Mouse (Mus musculus) hindbrain, embryonic 13.5 days (tissue): ENCODE measurements around the gene Timm9. TPM values are rescaled to one million over a fixed set of nuclear protein-coding genes. Genes with fewer than 3 reads are reported as not detected.
"Not testable (repeated sequence)": the region's sequence is repeated elsewhere in the genome, so short reads cannot be mapped to it uniquely, and the experiment has no call there.

Experiments
- ATAC-seq: fragments of 200-750 bp; cut with Nextera tagmentation; 2 replicates; pipeline ENCODE4 v1.8.0; 2017; ENCODE audit warnings: moderate TSS enrichment; ENCODE audit not compliant: low FRiP score
- H3K27ac ChIP-seq: fragments of 300-500 bp; sonication (generic); 2 replicates; pipeline ENCODE4 v1.5.1; 2015; ENCODE audit warnings: inconsistent platforms, mild to moderate bottlenecking, moderate library complexity
- H3K27me3 ChIP-seq: fragments of 300-500 bp; sonication (generic); 2 replicates; pipeline ENCODE4 v1.6.1; 2015; ENCODE audit warnings: mild to moderate bottlenecking, inconsistent platforms
- H3K36me3 ChIP-seq: fragments of 300-500 bp; sonication (generic); 2 replicates; pipeline ENCODE4 v1.6.1; 2015; ENCODE audit warnings: mild to moderate bottlenecking, inconsistent platforms
- H3K4me1 ChIP-seq: fragments of 300-500 bp; sonication (generic); replicated peaks from 2 replicates; pipeline ENCODE4 v1.6.1; 2015; ENCODE audit warnings: inconsistent platforms
- H3K4me2 ChIP-seq: fragments of 300-500 bp; sonication (generic); 2 replicates; pipeline ENCODE4 v1.6.1; 2015; ENCODE audit warnings: inconsistent platforms, mild to moderate bottlenecking, moderate library complexity
- H3K4me3 ChIP-seq: fragments of 300-500 bp; sonication (generic); 2 replicates; pipeline ENCODE4 v1.5.1; 2015; ENCODE audit warnings: mild to moderate bottlenecking, inconsistent platforms
- H3K9ac ChIP-seq: fragments of 300-500 bp; sonication (generic); 2 replicates; pipeline ENCODE4 v1.6.1; 2015; ENCODE audit warnings: mild to moderate bottlenecking, inconsistent platforms
- H3K9me3 ChIP-seq: fragments of 300-500 bp; sonication (generic); 2 replicates; pipeline ENCODE4 v1.6.1; 2016; ENCODE audit warnings: inconsistent platforms
- WGBS: fragments of 180-500 bp; shearing (Covaris S2); methylation state at CpG from one replicate; pipeline ENCODE4 v1.1.7; 2015; 5-methylcytosine and 5-hydroxymethylcytosine counted together
- polyA plus RNA-seq: library from polyadenylated mRNA; unstranded; fragments of >200 nt; fragmentation: Nextera tagmentation; extraction: Ambion mirVana; gene quantifications from 2 replicates; pipeline ENCODE4 v1.2.1, GENCODE M21; 2015

The Timm9 gene
- polyA plus RNA-seq, 1 experiment from 2014 or later, result 93.2 TPM

GRCm38 (mm10) chr12:71139258-71139828, 2.9 kb upstream of the Timm9 start:
- Histone ChIP-seq H3K36me3 (peaks cover 42% of the 10 kb centered on the region), H3K4me3 (no peak overlapping the region), H3K9me3 (no peaks in the 10 kb centered on the region), H3K4me2 (peak overlapping the region; percentile 89), H3K27ac (no peak overlapping the region), H3K4me1 (peaks cover 38% of the 10 kb centered on the region), H3K27me3 (no peaks in the 10 kb centered on the region), H3K9ac (no peak overlapping the region)
- ATAC-seq, result no peak
- WGBS, result 79% methylated on average over 5 of the region's 5 CpGs

GRCm38 (mm10) chr12:71137686-71138085, 1.2 kb upstream of the Timm9 start:
- Histone ChIP-seq H3K4me2 (peak overlapping the region; percentile 89), H3K9me3 (no peaks in the 10 kb centered on the region), H3K4me3 (peak overlapping the region; percentile 99), H3K27me3 (no peaks in the 10 kb centered on the region), H3K27ac (no peak overlapping the region), H3K9ac (peak overlapping the region; percentile 94), H3K4me1 (peaks cover 38% of the 10 kb centered on the region), H3K36me3 (peaks cover 33% of the 10 kb centered on the region)
- WGBS, result 9% methylated on average over 11 of the region's 11 CpGs
- ATAC-seq, result no peak

- peak; percentile 87 for ATAC-seq
- peak overlapping the region; percentile 94 for H3K9ac ChIP-seq
- H3K27me3 ChIP-seq, result no peaks in the 10 kb centered on the region
- under 1% methylated on average over 30 of the region's 30 CpGs for WGBS
- H3K4me2 ChIP-seq, result peak overlapping the region; percentile 89
- H3K27ac ChIP-seq, result peak overlapping the region; percentile 86
- H3K36me3 ChIP-seq, result peaks cover 31% of the 10 kb centered on the region
- no peaks in the 10 kb centered on the region for H3K9me3 ChIP-seq
- H3K4me3 ChIP-seq, result peak overlapping the region; percentile 99
- H3K4me1 ChIP-seq, result peaks cover 38% of the 10 kb centered on the region
These were observed 549 bp upstream of the Timm9 start for GRCm38 (mm10) chr12:71136974-71137491.

- Histone ChIP-seq H3K4me1 (peaks cover 38% of the 10 kb centered on the region), H3K4me2 (peak overlapping the region; percentile 89), H3K9ac (peak overlapping the region; percentile 58; the same call in 1 of the 2 replicates), H3K27ac (no peak overlapping the region), H3K4me3 (peak overlapping the region; percentile 99), H3K36me3 (peaks cover 29% of the 10 kb centered on the region), H3K27me3 (no peaks in the 10 kb centered on the region), H3K9me3 (no peaks in the 10 kb centered on the region)
- no peak for ATAC-seq
- WGBS, result 38% methylated on average over 5 of the region's 5 CpGs
These were observed 903 bp downstream of the Timm9 start for GRCm38 (mm10) chr12:71135581-71135980.

- no peaks in the 10 kb centered on the region for H3K9me3 ChIP-seq
- H3K36me3 ChIP-seq, result peaks cover 31% of the 10 kb centered on the region
- H3K4me2 ChIP-seq, result no peak overlapping the region
- H3K4me1 ChIP-seq, result no peaks in the 10 kb centered on the region
- H3K27ac ChIP-seq, result no peak overlapping the region
- no peak overlapping the region for H3K4me3 ChIP-seq
- H3K27me3 ChIP-seq, result no peaks in the 10 kb centered on the region
- H3K9ac ChIP-seq, result no peak overlapping the region
- 91% methylated on average over 9 of the region's 9 CpGs for WGBS
- no peak for ATAC-seq
These were observed 13.2 kb downstream of the Timm9 start for GRCm38 (mm10) chr12:71123286-71123685.

GRCm38 (mm10) chr12:71122731-71123130, 13.8 kb downstream of the Timm9 start:
- Histone ChIP-seq H3K27ac (no peak overlapping the region), H3K9me3 (no peaks in the 10 kb centered on the region), H3K4me2 (no peak overlapping the region), H3K4me3 (no peak overlapping the region), H3K9ac (no peak overlapping the region), H3K27me3 (no peaks in the 10 kb centered on the region), H3K36me3 (peaks cover 31% of the 10 kb centered on the region), H3K4me1 (no peaks in the 10 kb centered on the region)
- 93% methylated on average over 10 of the region's 10 CpGs for WGBS
- no peak for ATAC-seq

- no peak for ATAC-seq
- 77% methylated on average over 5 of the region's 5 CpGs for WGBS
- Histone ChIP-seq H3K9ac (no peak overlapping the region), H3K9me3 (no peaks in the 10 kb centered on the region), H3K4me1 (peaks cover 9% of the 10 kb centered on the region), H3K4me2 (no peak overlapping the region), H3K27ac (no peak overlapping the region), H3K4me3 (no peak overlapping the region), H3K27me3 (peaks cover 5% of the 10 kb centered on the region; the same call in 1 of the 2 replicates), H3K36me3 (no peaks in the 10 kb centered on the region)
These were observed 20.1 kb downstream of the Timm9 start for GRCm38 (mm10) chr12:71116411-71116810.

- H3K4me1 ChIP-seq, result peaks cover 12% of the 10 kb centered on the region
- no peaks in the 10 kb centered on the region for H3K9me3 ChIP-seq
- H3K36me3 ChIP-seq, result no peaks in the 10 kb centered on the region
- peak overlapping the region; percentile 22 for H3K4me2 ChIP-seq
- 34% methylated on average over 12 of the region's 12 CpGs for WGBS
- no peak overlapping the region for H3K9ac ChIP-seq
- H3K4me3 ChIP-seq, result no peak overlapping the region
- ATAC-seq, result no peak
- H3K27ac ChIP-seq, result no peak overlapping the region
- peaks cover 7% of the 10 kb centered on the region; the same call in 1 of the 2 replicates for H3K27me3 ChIP-seq
These were observed 22.7 kb downstream of the Timm9 start for GRCm38 (mm10) chr12:71113675-71114288.

GRCm38 (mm10) chr12:71113074-71113473, 23.4 kb downstream of the Timm9 start:
- Histone ChIP-seq H3K9me3 (no peaks in the 10 kb centered on the region), H3K27me3 (peaks cover 7% of the 10 kb centered on the region; the same call in 1 of the 2 replicates), H3K4me2 (no peak overlapping the region), H3K4me3 (no peak overlapping the region), H3K4me1 (peaks cover 12% of the 10 kb centered on the region), H3K9ac (no peak overlapping the region), H3K27ac (no peak overlapping the region), H3K36me3 (no peaks in the 10 kb centered on the region)
- WGBS, result 90% methylated on average over 10 of the region's 10 CpGs
- ATAC-seq, result no peak

- 8% methylated on average over 33 of the region's 33 CpGs for WGBS
- Histone ChIP-seq H3K27me3 (peaks cover 7% of the 10 kb centered on the region; the same call in 1 of the 2 replicates), H3K4me2 (peak within 1 kb of the TSS; percentile 44), H3K4me3 (no peak within 1 kb of the TSS), H3K9me3 (no peaks in the 10 kb centered on the region), H3K4me1 (peaks cover 12% of the 10 kb centered on the region), H3K9ac (peak within 1 kb of the TSS; percentile 56; the same call in 1 of the 2 replicates), H3K27ac (no peak within 1 kb of the TSS), H3K36me3 (no peaks in the 10 kb centered on the region)
- ATAC-seq, result no peak
These were observed 25.2 kb downstream of the Timm9 start, which contains the start of gene Tomm20l for GRCm38 (mm10) chr12:71111331-71111730. Tomm20l (plus strand) TSS chr12:71111428.

- Histone ChIP-seq H3K4me1 (peaks cover 5% of the 10 kb centered on the region), H3K9ac (no peak overlapping the region), H3K9me3 (no peaks in the 10 kb centered on the region), H3K4me2 (no peak overlapping the region), H3K4me3 (no peak overlapping the region), H3K36me3 (no peaks in the 10 kb centered on the region; the same call in 1 of the 2 replicates), H3K27ac (no peak overlapping the region), H3K27me3 (peaks cover 7% of the 10 kb centered on the region; the same call in 1 of the 2 replicates)
- no peak for ATAC-seq
- WGBS, result 88% methylated on average over 6 of the region's 6 CpGs
These were observed 29.2 kb downstream of the Timm9 start for GRCm38 (mm10) chr12:71107216-71107771.

GRCm38 (mm10) chr12:71104275-71104674, 32.2 kb downstream of the Timm9 start:
- H3K27me3 ChIP-seq, H3K4me2 ChIP-seq, H3K4me3 ChIP-seq, H3K9ac ChIP-seq, H3K4me1 ChIP-seq, H3K27ac ChIP-seq, H3K36me3 ChIP-seq, ATAC-seq, H3K9me3 ChIP-seq: not testable (repeated sequence)
- WGBS, result 95% methylated on average over 4 of the region's 4 CpGs
